Mouse (Mus musculus): ENCODE results near the gene Frs2. TPM values are rescaled to one million over a fixed set of nuclear protein-coding genes. Genes with fewer than 3 reads are reported as not detected.

Gene Frs2
- total and polyA plus RNA-seq, 2 experiments from 2014 or later: 13.6 to 14.1 TPM

DNA sequence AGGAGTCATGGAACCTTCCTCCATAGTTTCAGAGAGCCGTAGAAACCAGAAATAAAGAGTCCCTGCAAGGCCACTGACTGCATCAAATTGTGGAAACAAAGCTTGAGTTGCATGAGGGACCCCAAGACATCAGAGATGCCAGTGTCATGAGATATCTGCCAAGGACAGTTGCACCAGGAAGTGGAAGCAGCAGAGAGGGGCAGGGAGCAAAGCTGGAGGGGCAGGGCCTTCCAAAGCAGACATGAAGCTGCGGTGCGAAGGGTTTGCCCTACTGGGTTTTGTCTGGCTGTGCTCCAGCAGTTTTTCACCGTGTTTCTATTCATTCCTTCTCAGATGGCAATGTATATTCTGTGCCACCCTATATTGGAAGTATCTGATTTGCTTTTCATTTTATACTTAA, 22.1 kb downstream of the Frs2 start:
- ATAC-seq (ENCODE audit: insufficient read depth, low read depth) (0 out of 2 replicates have a peak, but pooled peaks have one; percentile 25), DNase-seq (ENCODE audit: low spot score) (no peak)
- no peak for TF ChIP-seq CTCF (IDR thresholded peaks at IDR 0.05; ENCODE audit: low read depth)
- TF ChIP-seq EP300 (IDR thresholded peaks at IDR 0.05; ENCODE audit: low read depth): no peak
- H3K36me3 ChIP-seq (replicated peaks; ENCODE audit: control insufficient read depth, insufficient read depth, low read length): no peaks in the 10 kb centered on the region; the same call in 1 of the 2 replicates
- no peaks in the 10 kb centered on the region for H3K9me3 ChIP-seq (replicated peaks; ENCODE audit: control insufficient read depth, low read length)
- WGBS: 45% methylated on average over 4 of the region's 4 CpGs
- peak overlapping the region; percentile 88 for H3K27ac ChIP-seq (ENCODE audit: low read depth)
- H3K27me3 ChIP-seq (ENCODE audit: control insufficient read depth, insufficient read depth, low read length): no peaks in the 10 kb centered on the region
- no peak overlapping the region for H3K9ac ChIP-seq (replicated peaks; ENCODE audit: low read depth, low read length)
- H3K4me1 ChIP-seq (ENCODE audit: control insufficient read depth, insufficient read depth): peaks cover 29% of the 10 kb centered on the region
- no peak overlapping the region for H3K4me3 ChIP-seq (ENCODE audit: low read depth, low read length)
- no peak overlapping the region for H3K4me2 ChIP-seq (ENCODE audit: low read depth, low read length)

DNA sequence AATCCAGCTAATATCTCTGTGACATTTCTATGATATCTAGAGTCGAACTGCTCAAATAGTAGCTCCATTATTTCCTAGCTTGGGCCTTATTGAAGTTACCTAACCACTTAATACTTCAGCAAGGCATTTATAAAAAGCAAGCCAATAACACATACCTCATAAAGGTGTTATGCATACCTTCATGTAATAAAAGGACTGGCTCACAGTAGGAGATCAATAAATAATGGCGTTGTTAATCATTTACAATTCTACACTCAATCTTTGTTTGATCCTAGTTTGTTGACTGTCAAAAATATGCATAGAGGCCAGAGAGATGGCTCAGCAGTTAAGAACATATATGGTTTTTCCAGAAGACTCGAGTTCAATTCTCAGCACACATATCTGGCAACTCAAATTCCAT, 26.9 kb downstream of the Frs2 start:
- H3K4me1 ChIP-seq (ENCODE audit: control insufficient read depth, insufficient read depth): peaks cover 45% of the 10 kb centered on the region
- no peak for TF ChIP-seq EP300 (IDR thresholded peaks at IDR 0.05; ENCODE audit: low read depth)
- TF ChIP-seq CTCF (IDR thresholded peaks at IDR 0.05; ENCODE audit: low read depth): no peak
- DNase-seq (ENCODE audit: low spot score): no peak
- no peaks in the 10 kb centered on the region for H3K27me3 ChIP-seq (ENCODE audit: control insufficient read depth, insufficient read depth, low read length)
- no peak for ATAC-seq (ENCODE audit: insufficient read depth, low read depth)
- H3K27ac ChIP-seq (ENCODE audit: low read depth): no peak overlapping the region
- H3K9me3 ChIP-seq (replicated peaks; ENCODE audit: control insufficient read depth, low read length): no peaks in the 10 kb centered on the region
- H3K4me3 ChIP-seq (ENCODE audit: low read depth, low read length): no peak overlapping the region
- WGBS: 87% methylated on average over 3 of the region's 3 CpGs
- H3K4me2 ChIP-seq (ENCODE audit: low read depth, low read length): no peak overlapping the region
- no peak overlapping the region for H3K9ac ChIP-seq (replicated peaks; ENCODE audit: low read depth, low read length)
- H3K36me3 ChIP-seq (replicated peaks; ENCODE audit: control insufficient read depth, insufficient read depth, low read length): no peaks in the 10 kb centered on the region; the same call in 1 of the 2 replicates

DNA sequence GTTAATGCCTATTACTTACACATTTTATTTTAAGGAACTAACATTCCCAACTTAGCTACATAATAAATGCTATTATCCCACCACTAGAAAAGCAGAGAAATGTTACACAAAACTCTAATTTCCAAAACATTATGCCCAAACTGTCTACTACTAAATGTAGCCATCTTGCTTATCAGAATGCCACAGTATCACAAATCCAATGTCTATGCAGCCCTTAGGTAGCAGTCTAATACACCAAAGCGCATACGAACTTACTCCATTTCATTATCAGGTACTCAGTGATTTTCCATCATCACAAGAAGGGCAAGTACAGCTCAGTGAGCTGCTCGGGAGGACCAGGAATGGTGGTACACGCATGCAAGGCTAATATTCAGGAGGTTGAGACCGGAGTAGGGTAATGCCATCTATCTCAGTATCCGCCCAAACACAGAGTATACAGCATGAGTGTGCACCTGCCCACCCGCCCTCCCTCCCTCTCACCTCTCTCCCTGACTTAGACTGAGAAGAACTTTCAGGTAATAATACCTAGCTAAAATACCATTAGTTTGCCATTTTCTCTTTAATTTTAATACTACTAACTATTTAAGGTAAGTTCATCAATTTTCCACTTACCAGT, 28.2 kb downstream of the Frs2 start:
- no peaks in the 10 kb centered on the region for H3K36me3 ChIP-seq (replicated peaks; ENCODE audit: control insufficient read depth, insufficient read depth, low read length)
- no peak for DNase-seq (ENCODE audit: low spot score)
- no peak overlapping the region for H3K9ac ChIP-seq (replicated peaks; ENCODE audit: low read depth, low read length)
- no peak for ATAC-seq (ENCODE audit: insufficient read depth, low read depth)
- WGBS: 74% methylated on average over 7 of the region's 7 CpGs
- no peaks in the 10 kb centered on the region for H3K9me3 ChIP-seq (replicated peaks; ENCODE audit: control insufficient read depth, low read length)
- H3K4me2 ChIP-seq (ENCODE audit: low read depth, low read length): peak overlapping the region; percentile 33; the same call in 1 of the 2 replicates
- H3K27me3 ChIP-seq (ENCODE audit: control insufficient read depth, insufficient read depth, low read length): no peaks in the 10 kb centered on the region
- H3K4me1 ChIP-seq (ENCODE audit: control insufficient read depth, insufficient read depth): peaks cover 45% of the 10 kb centered on the region
- H3K27ac ChIP-seq (ENCODE audit: low read depth): peak overlapping the region; percentile 73; the same call in 1 of the 2 replicates
- H3K4me3 ChIP-seq (ENCODE audit: low read depth, low read length): no peak overlapping the region
- TF ChIP-seq EP300 (IDR thresholded peaks at IDR 0.05; ENCODE audit: low read depth) (no peak), CTCF (IDR thresholded peaks at IDR 0.05; ENCODE audit: low read depth) (no peak)

DNA sequence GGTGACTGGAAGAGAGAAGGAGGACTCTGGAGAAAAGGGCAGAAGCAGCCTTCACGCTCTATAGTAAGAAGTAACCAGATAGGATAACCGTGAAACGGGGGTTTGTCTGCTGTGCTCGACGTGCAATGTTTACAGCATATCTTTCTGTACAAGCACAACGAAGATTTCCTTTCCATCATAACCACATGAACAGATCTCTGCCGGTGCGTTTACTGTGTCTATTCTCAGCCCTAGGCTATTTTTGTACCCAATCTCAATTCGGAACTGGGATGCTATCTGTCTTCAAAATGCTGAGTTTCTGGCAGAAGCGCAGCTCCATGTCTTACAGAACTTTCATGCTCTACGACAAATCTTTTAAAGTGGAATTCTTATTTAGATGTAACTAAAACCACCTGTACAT, 28.8 kb downstream of the Frs2 start:
- DNase-seq (ENCODE audit: low spot score): no peak
- Histone ChIP-seq H3K4me2 (ENCODE audit: low read depth, low read length) (peak overlapping the region; percentile 33), H3K9ac (replicated peaks; ENCODE audit: low read depth, low read length) (no peak overlapping the region; the same call in 1 of the 2 replicates), H3K9me3 (replicated peaks; ENCODE audit: control insufficient read depth, low read length) (no peaks in the 10 kb centered on the region), H3K27ac (ENCODE audit: low read depth) (peak overlapping the region; percentile 73), H3K4me3 (ENCODE audit: low read depth, low read length) (no peak overlapping the region), H3K36me3 (replicated peaks; ENCODE audit: control insufficient read depth, insufficient read depth, low read length) (no peaks in the 10 kb centered on the region), H3K27me3 (ENCODE audit: control insufficient read depth, insufficient read depth, low read length) (no peaks in the 10 kb centered on the region), H3K4me1 (ENCODE audit: control insufficient read depth, insufficient read depth) (peaks cover 50% of the 10 kb centered on the region)
- TF ChIP-seq CTCF (IDR thresholded peaks at IDR 0.05; ENCODE audit: low read depth) (no peak), EP300 (IDR thresholded peaks at IDR 0.05; ENCODE audit: low read depth) (no peak)
- no peak for ATAC-seq (ENCODE audit: insufficient read depth, low read depth)
- WGBS: 11% methylated on average over 11 of the region's 11 CpGs

DNA sequence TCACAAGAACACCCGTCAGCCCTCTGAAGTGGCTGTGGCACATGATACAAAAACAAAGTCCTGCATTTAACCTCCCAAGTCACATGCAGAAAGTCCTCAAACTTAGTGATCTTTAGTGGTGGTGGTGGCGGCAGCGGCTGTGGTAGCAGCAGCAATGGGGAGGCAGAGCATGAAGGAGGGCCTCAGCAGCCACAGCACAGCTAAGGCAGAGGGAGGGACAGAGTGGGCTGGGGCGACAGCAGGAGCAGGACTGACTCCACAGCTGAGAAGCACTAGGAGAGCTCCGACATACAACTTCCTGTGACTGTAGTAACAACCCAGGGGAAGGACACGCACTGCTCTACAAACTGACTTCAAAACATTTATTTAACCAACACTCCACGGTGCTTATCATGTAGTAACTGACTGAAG, 29.9 kb downstream of the Frs2 start:
- TF ChIP-seq CTCF (IDR thresholded peaks at IDR 0.05; ENCODE audit: low read depth) (no peak), EP300 (IDR thresholded peaks at IDR 0.05; ENCODE audit: low read depth) (0 out of 2 replicates have a peak, but pooled peaks have one; percentile 33)
- 24% methylated on average over 7 of the region's 7 CpGs for WGBS

More for the DNA sequence above, 29.9 kb downstream of the Frs2 start:
- Histone ChIP-seq H3K4me1 (ENCODE audit: control insufficient read depth, insufficient read depth) (peaks cover 49% of the 10 kb centered on the region), H3K9ac (replicated peaks; ENCODE audit: low read depth, low read length) (no peak overlapping the region), H3K4me2 (ENCODE audit: low read depth, low read length) (peak overlapping the region; percentile 33; the same call in 1 of the 2 replicates), H3K36me3 (replicated peaks; ENCODE audit: control insufficient read depth, insufficient read depth, low read length) (no peaks in the 10 kb centered on the region), H3K4me3 (ENCODE audit: low read depth, low read length) (no peak overlapping the region), H3K27ac (ENCODE audit: low read depth) (peak overlapping the region; percentile 73), H3K27me3 (ENCODE audit: control insufficient read depth, insufficient read depth, low read length) (no peaks in the 10 kb centered on the region), H3K9me3 (replicated peaks; ENCODE audit: control insufficient read depth, low read length) (no peaks in the 10 kb centered on the region)
- DNase-seq (ENCODE audit: low spot score) (no peak), ATAC-seq (ENCODE audit: insufficient read depth, low read depth) (no peak)
